Mouse (Mus musculus): ENCODE results near the gene Rapgef2. TPM values are rescaled to one million over a fixed set of nuclear protein-coding genes. Genes with fewer than 3 reads are reported as not detected.
"Not testable (repeated sequence)": the region's sequence is repeated elsewhere in the genome, so short reads cannot be mapped to it uniquely, and the experiment has no call there.

The Rapgef2 gene
- total RNA-seq, 1 experiment from 2014 or later, result 27.2 TPM

- DNase-seq, result no peak
Measured at GRCm38 (mm10) chr3:79089091-79089490, 197.2 kb downstream of the Rapgef2 start.

GRCm38 (mm10) chr3:79088461-79088860 lies 197.9 kb downstream of the Rapgef2 start:
- no peak for DNase-seq

- no peak for DNase-seq
Measured at GRCm38 (mm10) chr3:79086282-79086681, 200.0 kb downstream of the Rapgef2 start.

GRCm38 (mm10) chr3:79083881-79084280 lies 202.4 kb downstream of the Rapgef2 start:
- DNase-seq, result no peak

GRCm38 (mm10) chr3:79083030-79083429 lies 203.3 kb downstream of the Rapgef2 start:
- no peak for DNase-seq

GRCm38 (mm10) chr3:79079076-79079475 lies 207.2 kb downstream of the Rapgef2 start:
- DNase-seq, result peak; percentile 34

GRCm38 (mm10) chr3:79074970-79075369 lies 211.3 kb downstream of the Rapgef2 start:
- DNase-seq, result no peak

GRCm38 (mm10) chr3:79073541-79074244 lies 212.6 kb downstream of the Rapgef2 start:
- no peak for DNase-seq

GRCm38 (mm10) chr3:79071561-79071960 lies 214.8 kb downstream of the Rapgef2 start:
- peak; percentile 13 for DNase-seq

GRCm38 (mm10) chr3:79069891-79070290 lies 216.4 kb downstream of the Rapgef2 start:
- no peak for DNase-seq

GRCm38 (mm10) chr3:79068976-79069375 lies 217.3 kb downstream of the Rapgef2 start:
- no peak for DNase-seq

- DNase-seq, result no peak
Measured at GRCm38 (mm10) chr3:79066455-79067055, 219.8 kb downstream of the Rapgef2 start.

GRCm38 (mm10) chr3:79064096-79064495 lies 222.2 kb downstream of the Rapgef2 start:
- no peak for DNase-seq

- DNase-seq, result no peak
Measured at GRCm38 (mm10) chr3:79061426-79061825, 224.9 kb downstream of the Rapgef2 start.

GRCm38 (mm10) chr3:79058491-79058890 lies 227.8 kb downstream of the Rapgef2 start:
- not testable (repeated sequence) for DNase-seq

- DNase-seq, result no peak
Measured at GRCm38 (mm10) chr3:79045251-79045650, 241.1 kb downstream of the Rapgef2 start.

GRCm38 (mm10) chr3:79042973-79043372 lies 243.3 kb downstream of the Rapgef2 start:
- no peak for DNase-seq

GRCm38 (mm10) chr3:79039666-79040450 lies 246.5 kb downstream of the Rapgef2 start:
- DNase-seq, result no peak

GRCm38 (mm10) chr3:79039008-79039407 lies 247.3 kb downstream of the Rapgef2 start:
- no peak for DNase-seq

- no peak for DNase-seq
Measured at GRCm38 (mm10) chr3:79034457-79034856, 251.9 kb downstream of the Rapgef2 start.

GRCm38 (mm10) chr3:79030855-79031254 lies 255.5 kb downstream of the Rapgef2 start:
- DNase-seq, result no peak

GRCm38 (mm10) chr3:79028153-79028878 lies 258.0 kb downstream of the Rapgef2 start:
- no peak for DNase-seq
